Mouse (Mus musculus): ENCODE results near the gene Cd300lf.

Cd300lf gene

GRCm38 (mm10) chr11:115075859-115076258, 57.9 kb downstream of the Cd300lf start:
- DNase-seq (ENCODE audit: low spot score), result peak; percentile 75

- DNase-seq (ENCODE audit: low spot score), result peak; percentile 35
These were observed 58.4 kb downstream of the Cd300lf start for GRCm38 (mm10) chr11:115075407-115075806.

DNA sequence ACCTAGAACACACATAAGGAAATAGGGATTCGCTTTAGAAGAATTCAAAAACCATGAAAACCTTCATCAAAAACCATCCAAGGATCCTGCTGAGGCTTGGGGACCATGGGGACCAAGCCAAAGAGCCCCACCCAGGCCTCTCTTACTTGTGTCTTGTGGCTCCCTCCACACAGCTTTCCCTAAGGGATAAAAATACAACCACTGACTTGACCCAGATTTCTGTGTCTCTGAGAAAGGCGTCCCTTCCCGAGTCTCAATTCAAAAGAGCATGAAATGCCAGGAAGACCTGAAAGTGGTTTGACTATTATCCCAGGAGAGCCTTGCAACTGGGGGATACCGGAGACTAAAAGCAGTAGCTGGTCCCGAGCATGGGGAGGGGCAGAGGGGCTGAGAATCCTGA, 60.8 kb downstream of the Cd300lf start:
- DNase-seq (ENCODE audit: low spot score), result no peak

GRCm38 (mm10) chr11:115071631-115072294, 62.0 kb downstream of the Cd300lf start:
- DNase-seq (ENCODE audit: low spot score), result peak; percentile 27

- DNase-seq (ENCODE audit: low spot score), result peak; percentile 54
These were observed 62.7 kb downstream of the Cd300lf start for GRCm38 (mm10) chr11:115071015-115071551.

DNA sequence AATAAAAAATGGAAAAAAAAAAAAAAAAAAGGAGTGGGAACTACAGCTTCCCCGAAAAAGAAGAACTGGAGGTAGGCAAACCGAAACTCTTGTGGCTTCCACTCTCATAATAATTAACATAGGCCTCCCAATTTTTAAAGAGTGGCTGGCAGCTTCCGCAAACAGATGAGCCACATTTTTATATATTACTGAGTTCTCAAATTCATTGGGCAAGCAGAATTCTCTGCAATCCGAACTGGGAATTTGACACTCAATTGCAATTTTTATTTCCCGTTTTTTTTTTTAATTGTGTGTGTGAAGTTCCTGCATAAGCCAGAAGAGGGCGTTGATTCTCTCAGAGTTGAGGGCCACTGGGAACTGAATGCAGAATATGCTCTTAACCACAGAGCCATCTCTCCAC, 67.0 kb downstream of the Cd300lf start:
- DNase-seq (ENCODE audit: low spot score), result no peak
